10 mouse cellular contexts compared by ENCODE assay signal in the genomic region with DNA sequence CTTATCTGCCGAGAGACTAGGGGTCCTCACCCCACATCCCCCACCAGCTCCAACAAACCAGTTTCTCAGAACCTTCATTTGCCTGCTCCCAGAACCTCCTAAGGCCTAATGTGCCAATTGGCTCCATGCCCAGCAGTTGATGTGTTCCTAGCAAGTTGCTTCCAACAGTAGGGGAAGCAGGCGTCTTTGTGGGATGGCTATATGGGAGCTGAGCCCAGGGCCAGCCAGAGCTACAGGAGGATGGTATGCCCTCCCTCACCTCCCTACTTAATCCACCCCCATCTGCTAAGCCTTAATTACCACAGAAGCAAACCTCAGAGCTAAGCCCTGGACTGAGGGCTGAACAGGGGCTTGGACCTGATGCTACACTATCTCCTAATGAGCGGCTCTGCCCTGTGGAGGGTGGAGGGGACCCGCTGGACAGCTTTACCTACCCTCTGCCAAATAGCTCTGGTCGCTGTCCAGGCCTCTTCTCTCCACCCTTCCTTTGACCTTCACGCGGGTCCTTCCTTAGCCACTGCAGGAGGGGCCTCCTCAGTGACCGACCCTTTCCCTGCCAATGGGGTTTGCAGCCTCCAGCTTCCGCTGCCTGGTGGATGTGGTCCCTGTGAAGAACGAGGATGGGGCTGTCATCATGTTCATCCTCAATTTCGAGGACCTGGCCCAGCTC. TPM values are rescaled to one million over a fixed set of nuclear protein-coding genes. Genes with fewer than 3 reads are reported as not detected.
DNase-seq lines count a peak whose midpoint lies in the region; ATAC-seq lines count a peak whose summit lies in the region.
"Had no signal": no experiment of that assay in that cellular context is flagged by ENCODE, and none has a peak within 500 bp of the region (broad histone marks: within the 10 kb centered on the region; RNA-seq: fewer than 3 reads in every experiment).

No protein-coding gene starts in this region.

- no peaks in the 10 kb centered on the region for H3K36me3 ChIP-seq in heart, embryonic 11.5 days (ENCODE audit: control insufficient read depth, insufficient read depth, low read length)
- H3K36me3 ChIP-seq: embryonic facial prominence, embryonic 12.5 days had no signal

- H3K4me2 ChIP-seq in heart, embryonic 11.5 days: no peak overlapping the region
- H3K4me2 ChIP-seq: embryonic facial prominence, embryonic 12.5 days had no signal

- no peaks in the 10 kb centered on the region for H3K9me3 ChIP-seq in heart, embryonic 11.5 days (replicated peaks; ENCODE audit: control insufficient read depth, low read length)
- H3K9me3 ChIP-seq: embryonic facial prominence, embryonic 12.5 days had no signal

- WGBS in heart, embryonic 11.5 days (ENCODE audit: insufficient replicate concordance): 60% methylated on average over 11 of the region's 11 CpGs

- intact Hi-C loops in heart, postnatal 36 days (cut with DNase I): no loop called here

- DNase-seq in heart, adult 11 months: peak; percentile 94
- DNase-seq in ovary, postnatal 10 days (ENCODE audit: low spot score): peak; percentile 14
- no peak for DNase-seq in ovary, postnatal 36 days (ENCODE audit: low spot score)
- DNase-seq in heart, postnatal 36 days: peak; percentile 34 to 56
- DNase-seq in retina, postnatal 1 day: peak; percentile 82
- DNase-seq in spleen, postnatal 4 days (ENCODE audit: low spot score in 2 of 2): no peak
- DNase-seq in thymus, postnatal 10 days (ENCODE audit: low spot score in 2 of 2): no peak

- no peak overlapping the region for H3K27ac ChIP-seq in heart, embryonic 11.5 days (ENCODE audit: low read depth, low read length)
- H3K27ac ChIP-seq: embryonic facial prominence, embryonic 12.5 days had no signal

- no peak overlapping the region for H3K4me3 ChIP-seq in heart, embryonic 11.5 days (ENCODE audit: low read depth, low read length)
- H3K4me3 ChIP-seq: embryonic facial prominence, embryonic 12.5 days had no signal

- H3K27me3 ChIP-seq in heart, embryonic 11.5 days (ENCODE audit: control insufficient read depth, insufficient read depth, low read length): peaks cover 23% of the 10 kb centered on the region

- no peak overlapping the region for H3K9ac ChIP-seq in heart, embryonic 11.5 days (ENCODE audit: low read depth, low read length)
- H3K9ac ChIP-seq: embryonic facial prominence, embryonic 12.5 days had no signal

- peaks cover 3% of the 10 kb centered on the region; the same call in 1 of the 2 replicates for H3K4me1 ChIP-seq in heart, embryonic 11.5 days (ENCODE audit: control insufficient read depth, insufficient read depth, low read length)
- H3K4me1 ChIP-seq: embryonic facial prominence, embryonic 12.5 days had no signal

- no peak for ATAC-seq in heart, embryonic 11.5 days (replicated peaks; ENCODE audit: insufficient number of reproducible peaks, low FRiP score, low TSS enrichment)

RNA-seq across cellular contexts. Expression of gene Kcnh6, which starts 5.8 kb away (rescaled TPM):
- polyA plus RNA-seq in heart, embryonic 11.5 days (2014; fragmentation: Nextera tagmentation; extraction: Ambion mirVana): 0.17 and 0.40 TPM in 2 replicates
- total RNA-seq in heart, postnatal 36 days (2021): under 1 TPM in 1 of 2 experiments, not detected in 1; 0.16 TPM

RNA-seq across cellular contexts. Expression of gene Ace3, which starts 19.2 kb away (rescaled TPM):
- polyA plus RNA-seq in heart, embryonic 11.5 days (2014; fragmentation: Nextera tagmentation; extraction: Ambion mirVana): not detected in 2 replicates
- total RNA-seq in heart, postnatal 36 days (2021): not detected
- total RNA-seq: MEL had no signal
- polyA plus RNA-seq: embryonic facial prominence, embryonic 12.5 days had no signal

RNA-seq across cellular contexts. Expression of gene Dcaf7, which starts 23.0 kb away (rescaled TPM):
- polyA plus RNA-seq in heart, embryonic 11.5 days (2014; fragmentation: Nextera tagmentation; extraction: Ambion mirVana): 50.5 and 51.8 TPM in 2 replicates
- total RNA-seq in heart, postnatal 36 days (2021): 10 to 100 TPM; 40.2 to 42.5 TPM

RNA-seq across cellular contexts. Expression of gene Ace, which starts 45.9 kb away (rescaled TPM):
- polyA plus RNA-seq in heart, embryonic 11.5 days (2014; fragmentation: Nextera tagmentation; extraction: Ambion mirVana): 0.52 and 0.59 TPM in 2 replicates
- 10 to 100 TPM; 21.9 to 38.1 TPM for total RNA-seq in heart, postnatal 36 days (2021)
- total RNA-seq: MEL had no signal

RNA-seq across cellular contexts. Expression of gene Taco1, which starts 52.2 kb away (rescaled TPM):
- polyA plus RNA-seq in heart, embryonic 11.5 days (2014; fragmentation: Nextera tagmentation; extraction: Ambion mirVana): 9.7 and 11.0 TPM in 2 replicates
- total RNA-seq in heart, postnatal 36 days (2021): 10 to 100 TPM; 63.3 to 67.3 TPM

Comparison
In these comparisons a context has a peak if more than half of its experiments do, and no peak if none do; other contexts are left out.
1. DNase-seq: peak in heart, adult 11 months (single experiment), ovary, postnatal 10 days (single experiment), heart, postnatal 36 days (2 of 2) and retina, postnatal 1 day (single experiment); none in ovary, postnatal 36 days (single experiment), spleen, postnatal 4 days (0 of 2) and thymus, postnatal 10 days (0 of 2).